Mouse (Mus musculus): ENCODE data around the gene Apobec4. TPM values are rescaled to one million over a fixed set of nuclear protein-coding genes. Genes with fewer than 3 reads are reported as not detected.
"Not testable (repeated sequence)": the region's sequence is repeated elsewhere in the genome, so short reads cannot be mapped to it uniquely, and the experiment has no call there.

Gene Apobec4
- polyA plus RNA-seq, 1 experiment from 2014 or later, result not detected

DNA sequence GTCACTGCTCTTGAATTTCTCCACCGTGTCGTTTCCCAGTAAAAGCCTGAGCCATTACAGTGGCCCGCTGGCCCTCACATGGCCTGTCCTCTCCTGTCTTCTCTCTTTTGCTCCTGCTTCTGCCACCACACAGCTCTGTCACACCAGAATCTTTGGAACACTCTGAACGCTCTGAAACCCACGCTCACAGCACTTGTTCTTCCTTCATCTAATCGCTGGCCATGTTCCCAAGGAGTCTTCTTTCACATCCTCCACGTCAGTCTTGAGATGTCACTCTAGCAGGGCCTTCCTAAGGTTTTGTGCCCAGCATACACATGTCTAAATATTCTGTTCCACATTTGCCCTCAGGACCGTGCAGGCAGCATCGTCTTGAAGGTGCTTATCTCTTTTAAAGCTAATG is 20.7 kb downstream of the Apobec4 start:
- H3K4me3 ChIP-seq (ENCODE audit: low read depth, low read length), result no peak overlapping the region
- WGBS, result 89% methylated on average over 9 of the region's 9 CpGs
- ATAC-seq (replicated peaks; ENCODE audit: low FRiP score) (no peak), DNase-seq (ENCODE audit: low spot score) (no peak)
- no peak overlapping the region for H3K9ac ChIP-seq (ENCODE audit: low read length)
- H3K27ac ChIP-seq (ENCODE audit: low read depth, low read length), result no peak overlapping the region
- H3K9me3 ChIP-seq (ENCODE audit: control insufficient read depth, low read length), result no peaks in the 10 kb centered on the region
- H3K4me2 ChIP-seq (ENCODE audit: low read depth, low read length, severe bottlenecking), result no peak overlapping the region
- no peaks in the 10 kb centered on the region; the same call in 1 of the 2 replicates for H3K36me3 ChIP-seq (ENCODE audit: control insufficient read depth, insufficient read depth, low read length)
- no peaks in the 10 kb centered on the region for H3K4me1 ChIP-seq (replicated peaks; ENCODE audit: control insufficient read depth, insufficient read depth, low read length)
- H3K27me3 ChIP-seq (ENCODE audit: control insufficient read depth, insufficient read depth, low read length), result no peaks in the 10 kb centered on the region

DNA sequence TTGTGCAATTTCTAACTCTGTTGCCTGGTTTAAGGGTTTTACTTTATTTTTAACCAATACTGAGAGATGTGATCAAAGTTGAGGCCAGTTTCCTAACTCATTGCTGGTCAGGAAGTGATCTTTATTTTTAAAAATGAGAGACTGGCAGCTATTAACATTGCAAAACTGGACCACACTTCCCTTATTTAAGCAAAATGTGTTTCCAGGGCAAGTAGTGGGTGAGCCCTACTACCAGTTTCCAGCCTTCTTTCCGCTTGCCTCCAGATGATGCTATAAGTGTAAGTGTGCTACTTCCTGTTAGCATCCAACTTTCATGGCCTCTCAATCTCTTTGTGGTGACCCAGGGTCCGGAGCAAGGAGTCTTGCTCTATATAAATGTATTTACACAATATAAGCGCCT is 24.2 kb downstream of the Apobec4 start:
- H3K36me3 ChIP-seq (ENCODE audit: control insufficient read depth, insufficient read depth, low read length), result not testable (repeated sequence)

DNA sequence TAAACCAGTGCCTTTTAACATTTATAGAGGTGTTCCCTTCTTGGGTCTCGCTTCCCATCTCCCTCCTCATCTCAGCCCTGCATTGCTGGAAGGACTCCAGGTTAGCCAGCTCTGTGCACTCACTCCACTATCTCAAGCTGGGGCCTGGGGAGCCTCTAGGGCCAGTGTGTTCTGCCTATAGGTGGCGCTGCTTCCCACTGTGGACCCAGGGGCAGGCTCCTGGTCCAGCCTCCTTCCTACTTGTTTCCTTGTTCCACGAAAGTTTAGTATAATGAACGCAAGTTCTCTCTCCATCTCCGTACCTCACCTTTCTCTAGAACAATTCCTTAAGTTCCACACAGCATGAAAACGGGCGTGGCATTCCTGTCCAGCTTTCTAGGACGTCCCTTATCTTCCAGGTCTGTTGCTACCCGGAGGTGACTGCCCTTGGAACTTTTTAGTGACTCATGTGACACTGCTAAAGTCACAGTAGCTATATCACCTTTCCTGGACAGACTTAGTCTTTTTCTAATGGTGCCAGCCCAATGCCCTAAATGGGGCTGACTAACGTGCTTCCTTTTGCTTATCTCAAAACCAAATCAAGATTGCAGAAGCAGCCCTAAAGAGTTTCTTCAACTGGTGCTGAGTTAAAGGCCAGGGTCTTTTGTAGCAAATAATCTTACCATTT is 28.9 kb downstream of the Apobec4 start:
- no peaks in the 10 kb centered on the region for H3K27me3 ChIP-seq (ENCODE audit: control insufficient read depth, insufficient read depth, low read length)
- H3K9ac ChIP-seq (ENCODE audit: low read length), result no peak overlapping the region
- no peak overlapping the region for H3K27ac ChIP-seq (ENCODE audit: low read depth, low read length)
- no peak; the same call in 1 of the 2 replicates for ATAC-seq (replicated peaks; ENCODE audit: low FRiP score)
- H3K4me1 ChIP-seq (replicated peaks; ENCODE audit: control insufficient read depth, insufficient read depth, low read length), result no peaks in the 10 kb centered on the region
- no peak overlapping the region for H3K4me3 ChIP-seq (ENCODE audit: low read depth, low read length)
- no peak overlapping the region for H3K4me2 ChIP-seq (ENCODE audit: low read depth, low read length, severe bottlenecking)
- 34% methylated on average over 10 of the region's 10 CpGs for WGBS
- DNase-seq (ENCODE audit: low spot score), result peak; percentile 81
- H3K9me3 ChIP-seq (ENCODE audit: control insufficient read depth, low read length), result no peaks in the 10 kb centered on the region
- no peaks in the 10 kb centered on the region for H3K36me3 ChIP-seq (ENCODE audit: control insufficient read depth, insufficient read depth, low read length)

More for the DNA sequence above, 24.2 kb downstream of the Apobec4 start:
- 87% methylated on average over 3 of the region's 3 CpGs for WGBS
- ATAC-seq (replicated peaks; ENCODE audit: low FRiP score); H3K9ac ChIP-seq (ENCODE audit: low read length); H3K9me3 ChIP-seq (ENCODE audit: control insufficient read depth, low read length); H3K27ac ChIP-seq (ENCODE audit: low read depth, low read length); H3K4me3 ChIP-seq (ENCODE audit: low read depth, low read length); H3K27me3 ChIP-seq (ENCODE audit: control insufficient read depth, insufficient read depth, low read length); H3K4me2 ChIP-seq (ENCODE audit: low read depth, low read length, severe bottlenecking); DNase-seq (ENCODE audit: low spot score); H3K4me1 ChIP-seq (replicated peaks; ENCODE audit: control insufficient read depth, insufficient read depth, low read length): not testable (repeated sequence)

DNA sequence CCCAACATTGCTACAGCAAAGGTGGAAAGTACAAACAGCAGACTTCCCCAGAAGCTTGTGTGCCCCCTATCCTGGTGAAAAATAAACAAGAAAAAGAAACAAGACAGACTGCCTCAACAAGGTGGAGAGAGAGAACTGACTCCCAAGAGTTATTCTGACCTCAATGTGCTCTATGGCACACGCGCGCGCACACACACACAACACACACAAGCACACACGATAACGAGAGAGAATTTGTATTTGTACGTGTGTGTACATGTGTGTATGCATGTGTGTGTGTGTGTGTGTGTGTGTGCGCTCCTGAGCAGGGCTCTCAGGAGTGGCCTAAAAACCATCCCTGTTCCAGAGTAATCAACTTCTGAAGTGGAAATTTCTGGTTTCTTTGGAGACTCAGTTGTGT is 34.3 kb downstream of the Apobec4 start:
- no peak overlapping the region for H3K27ac ChIP-seq (ENCODE audit: low read depth, low read length)
- no peaks in the 10 kb centered on the region for H3K4me1 ChIP-seq (replicated peaks; ENCODE audit: control insufficient read depth, insufficient read depth, low read length)
- no peak overlapping the region for H3K4me3 ChIP-seq (ENCODE audit: low read depth, low read length)
- DNase-seq (ENCODE audit: low spot score) (no peak), ATAC-seq (replicated peaks; ENCODE audit: low FRiP score) (no peak)
- WGBS, result 95% methylated on average over 8 of the region's 8 CpGs
- no peaks in the 10 kb centered on the region for H3K27me3 ChIP-seq (ENCODE audit: control insufficient read depth, insufficient read depth, low read length)
- H3K4me2 ChIP-seq (ENCODE audit: low read depth, low read length, severe bottlenecking), result no peak overlapping the region
- H3K9ac ChIP-seq (ENCODE audit: low read length), result no peak overlapping the region
- H3K36me3 ChIP-seq (ENCODE audit: control insufficient read depth, insufficient read depth, low read length), result no peaks in the 10 kb centered on the region
- H3K9me3 ChIP-seq (ENCODE audit: control insufficient read depth, low read length), result no peaks in the 10 kb centered on the region

DNA sequence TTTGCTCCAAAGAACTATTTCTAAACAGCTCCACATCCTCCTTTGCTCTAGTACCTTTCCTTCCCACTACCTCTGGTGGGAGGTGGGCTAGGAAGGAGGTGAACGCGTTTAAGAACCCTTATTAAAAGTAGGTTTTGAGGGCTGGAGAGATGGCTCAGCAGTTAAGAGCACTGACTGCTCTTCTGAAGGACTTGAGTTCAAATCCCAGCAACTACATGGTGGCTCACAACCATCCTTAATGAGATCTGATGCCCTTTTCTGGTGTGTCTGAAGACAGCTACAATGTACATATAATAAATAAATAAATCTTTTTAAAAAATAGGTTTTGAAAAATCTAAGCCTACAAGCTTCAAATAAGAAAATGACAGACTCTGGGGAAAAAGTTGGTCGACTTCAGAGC is 35.1 kb downstream of the Apobec4 start:
- not testable (repeated sequence) for H3K9ac ChIP-seq (ENCODE audit: low read length); H3K36me3 ChIP-seq (ENCODE audit: control insufficient read depth, insufficient read depth, low read length); H3K4me1 ChIP-seq (replicated peaks; ENCODE audit: control insufficient read depth, insufficient read depth, low read length); H3K9me3 ChIP-seq (ENCODE audit: control insufficient read depth, low read length); DNase-seq (ENCODE audit: low spot score); H3K4me3 ChIP-seq (ENCODE audit: low read depth, low read length); ATAC-seq (replicated peaks; ENCODE audit: low FRiP score); H3K27ac ChIP-seq (ENCODE audit: low read depth, low read length); H3K27me3 ChIP-seq (ENCODE audit: control insufficient read depth, insufficient read depth, low read length); H3K4me2 ChIP-seq (ENCODE audit: low read depth, low read length, severe bottlenecking)
- 91% methylated on average over 3 of the region's 3 CpGs for WGBS

DNA sequence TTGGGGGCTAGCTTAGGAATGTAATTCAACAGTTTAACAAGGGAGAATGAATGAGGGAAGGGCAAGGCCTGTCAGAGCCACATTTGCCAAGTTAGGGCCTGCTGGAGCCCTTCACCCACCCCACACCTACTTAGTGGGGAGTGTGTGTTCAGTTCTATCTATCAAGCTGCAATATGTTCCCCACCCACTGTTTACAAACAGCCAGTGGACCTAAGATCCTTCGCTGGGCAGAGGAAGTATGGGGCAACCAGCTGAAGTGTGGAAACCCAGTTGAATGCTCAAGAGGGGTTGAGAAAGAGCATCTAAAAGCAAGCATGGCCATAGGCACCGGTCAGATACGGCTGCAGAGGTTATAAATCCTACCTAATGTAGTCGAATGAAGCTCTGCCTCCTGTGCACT is 36.6 kb downstream of the Apobec4 start:
- WGBS, result 92% methylated on average over 4 of the region's 4 CpGs
- no peaks in the 10 kb centered on the region; the same call in 1 of the 2 replicates for H3K9me3 ChIP-seq (ENCODE audit: control insufficient read depth, low read length)

DNA sequence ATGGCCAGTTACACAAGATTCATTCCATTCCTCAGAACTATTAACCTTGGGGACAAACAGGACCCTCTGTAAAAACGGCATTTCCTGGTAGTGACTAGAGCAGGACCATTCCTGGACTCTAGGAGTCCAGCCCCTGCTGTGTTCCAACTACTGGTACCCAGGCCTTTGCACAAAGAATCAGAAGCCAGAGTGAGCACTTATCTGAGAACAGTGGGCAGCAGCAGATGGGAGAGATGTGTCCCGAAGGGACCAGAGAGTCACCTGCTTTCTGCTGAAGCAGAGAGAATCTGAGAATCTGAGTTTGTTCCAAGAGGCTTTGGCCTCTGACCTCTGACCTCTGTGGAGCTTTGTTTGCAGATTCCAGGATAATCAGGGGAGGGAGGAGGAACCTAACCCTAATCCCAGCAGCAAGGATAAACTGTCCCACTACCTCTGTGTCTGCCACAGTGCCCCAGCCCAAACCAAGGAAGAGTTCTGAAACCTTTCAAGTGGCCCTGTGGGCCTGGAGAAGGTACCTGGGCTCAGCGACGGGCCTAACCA is 37.8 kb downstream of the Apobec4 start:
- WGBS, result 20% methylated on average over 4 of the region's 4 CpGs
- DNase-seq (ENCODE audit: low spot score) (no peak), ATAC-seq (replicated peaks; ENCODE audit: low FRiP score) (no peak)
- Histone ChIP-seq H3K4me1 (replicated peaks; ENCODE audit: control insufficient read depth, insufficient read depth, low read length) (peaks cover 8% of the 10 kb centered on the region), H3K9ac (ENCODE audit: low read length) (no peak overlapping the region), H3K27ac (ENCODE audit: low read depth, low read length) (no peak overlapping the region), H3K4me3 (ENCODE audit: low read depth, low read length) (no peak overlapping the region), H3K36me3 (ENCODE audit: control insufficient read depth, insufficient read depth, low read length) (no peaks in the 10 kb centered on the region), H3K9me3 (ENCODE audit: control insufficient read depth, low read length) (no peaks in the 10 kb centered on the region; the same call in 1 of the 2 replicates), H3K27me3 (ENCODE audit: control insufficient read depth, insufficient read depth, low read length) (no peaks in the 10 kb centered on the region), H3K4me2 (ENCODE audit: low read depth, low read length, severe bottlenecking) (no peak overlapping the region)

More for the DNA sequence above, 36.6 kb downstream of the Apobec4 start:
- Histone ChIP-seq H3K36me3 (ENCODE audit: control insufficient read depth, insufficient read depth, low read length) (no peaks in the 10 kb centered on the region), H3K27me3 (ENCODE audit: control insufficient read depth, insufficient read depth, low read length) (no peaks in the 10 kb centered on the region), H3K9ac (ENCODE audit: low read length) (no peak overlapping the region), H3K4me1 (replicated peaks; ENCODE audit: control insufficient read depth, insufficient read depth, low read length) (no peaks in the 10 kb centered on the region), H3K4me3 (ENCODE audit: low read depth, low read length) (no peak overlapping the region), H3K4me2 (ENCODE audit: low read depth, low read length, severe bottlenecking) (no peak overlapping the region), H3K27ac (ENCODE audit: low read depth, low read length) (no peak overlapping the region)
- no peak for ATAC-seq (replicated peaks; ENCODE audit: low FRiP score)
- DNase-seq (ENCODE audit: low spot score), result no peak

DNA sequence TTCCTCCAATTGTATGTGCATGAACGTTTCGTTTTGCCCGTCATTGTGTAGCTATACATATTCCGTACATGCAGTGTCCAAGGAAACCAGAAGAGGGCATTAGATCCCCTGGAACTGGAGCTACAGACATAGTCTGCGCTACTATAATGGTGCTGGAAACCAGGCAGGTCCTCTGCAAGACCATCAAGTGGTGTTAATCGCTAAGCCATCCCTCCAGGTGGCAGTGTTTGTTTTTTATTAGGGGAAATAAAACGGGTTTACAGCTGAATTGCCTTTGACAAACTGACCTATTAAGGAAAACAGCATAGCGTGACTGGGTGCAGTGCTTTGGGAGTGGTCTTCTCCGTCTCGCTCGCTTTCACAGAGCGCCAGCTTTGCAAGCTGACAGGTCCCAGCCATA is 39.9 kb downstream of the Apobec4 start:
- H3K4me3 ChIP-seq (ENCODE audit: low read depth, low read length), result no peak overlapping the region
- peaks cover 13% of the 10 kb centered on the region for H3K4me1 ChIP-seq (replicated peaks; ENCODE audit: control insufficient read depth, insufficient read depth, low read length)
- ATAC-seq (replicated peaks; ENCODE audit: low FRiP score) (0 out of 2 replicates have a peak, but pooled peaks have one; percentile 24), DNase-seq (ENCODE audit: low spot score) (no peak)
- H3K4me2 ChIP-seq (ENCODE audit: low read depth, low read length, severe bottlenecking), result no peak overlapping the region
- no peak overlapping the region for H3K27ac ChIP-seq (ENCODE audit: low read depth, low read length)
- no peak overlapping the region for H3K9ac ChIP-seq (ENCODE audit: low read length)
- no peaks in the 10 kb centered on the region; the same call in 1 of the 2 replicates for H3K9me3 ChIP-seq (ENCODE audit: control insufficient read depth, low read length)
- no peaks in the 10 kb centered on the region for H3K36me3 ChIP-seq (ENCODE audit: control insufficient read depth, insufficient read depth, low read length)
- no peaks in the 10 kb centered on the region for H3K27me3 ChIP-seq (ENCODE audit: control insufficient read depth, insufficient read depth, low read length)
- 31% methylated on average over 12 of the region's 12 CpGs for WGBS

DNA sequence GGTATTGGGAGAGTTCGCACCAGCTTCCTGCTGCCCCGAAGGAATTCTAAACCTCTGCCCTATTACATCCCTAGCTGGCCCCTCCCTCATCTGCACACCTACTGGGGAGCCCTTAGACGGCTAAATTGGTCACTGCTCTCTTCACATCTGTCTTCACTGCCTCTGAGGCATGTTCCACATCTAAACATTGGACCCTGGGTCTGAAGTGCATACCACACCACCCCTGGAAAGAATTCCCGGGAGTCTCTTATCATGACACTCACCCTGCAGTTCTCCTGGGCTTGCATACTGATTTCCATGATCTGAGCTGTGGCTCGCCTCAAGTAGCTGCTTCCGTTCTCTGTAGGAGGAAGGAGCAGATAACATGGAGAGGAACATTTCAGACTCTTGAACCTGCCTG is 40.5 kb downstream of the Apobec4 start:
- H3K36me3 ChIP-seq (ENCODE audit: control insufficient read depth, insufficient read depth, low read length), result no peaks in the 10 kb centered on the region
- no peaks in the 10 kb centered on the region; the same call in 1 of the 2 replicates for H3K9me3 ChIP-seq (ENCODE audit: control insufficient read depth, low read length)
- no peak overlapping the region for H3K9ac ChIP-seq (ENCODE audit: low read length)
- H3K4me3 ChIP-seq (ENCODE audit: low read depth, low read length), result no peak overlapping the region
- H3K4me1 ChIP-seq (replicated peaks; ENCODE audit: control insufficient read depth, insufficient read depth, low read length), result peaks cover 13% of the 10 kb centered on the region
- WGBS, result 29% methylated on average over 6 of the region's 6 CpGs
- no peaks in the 10 kb centered on the region for H3K27me3 ChIP-seq (ENCODE audit: control insufficient read depth, insufficient read depth, low read length)
- DNase-seq (ENCODE audit: low spot score) (no peak), ATAC-seq (replicated peaks; ENCODE audit: low FRiP score) (no peak)
- no peak overlapping the region for H3K27ac ChIP-seq (ENCODE audit: low read depth, low read length)
- no peak overlapping the region for H3K4me2 ChIP-seq (ENCODE audit: low read depth, low read length, severe bottlenecking)

Data from forebrain, embryonic 11.5 days (tissue).